Mouse (Mus musculus) neural tube, embryonic 14.5 days (tissue): ENCODE measurements around the gene Kat2a. TPM values are rescaled to one million over a fixed set of nuclear protein-coding genes. Genes with fewer than 3 reads are reported as not detected.

ENCODE experiments used
- ATAC-seq: fragments of 200-750 bp; cut with Nextera tagmentation; 2 replicates; pipeline ENCODE4 v1.8.0; 2017; ENCODE audit warnings: low read depth, mild to moderate bottlenecking, moderate TSS enrichment, moderate library complexity
- H3K27ac ChIP-seq: fragments of 300-500 bp; sonication (generic); 2 replicates; pipeline ENCODE4 v1.5.1; 2014; ENCODE audit warnings: low read depth, mild to moderate bottlenecking, control low read depth, low read length, moderate library complexity, mixed read lengths
- H3K27me3 ChIP-seq: fragments of 300-500 bp; sonication (generic); 2 replicates; pipeline ENCODE4 v1.6.1; 2014; ENCODE audit warnings: low read length; ENCODE audit not compliant: control insufficient read depth, insufficient read depth
- H3K36me3 ChIP-seq: fragments of 300-500 bp; sonication (generic); 2 replicates; pipeline ENCODE4 v1.6.1; 2014; ENCODE audit warnings: low read length, mixed read lengths; ENCODE audit not compliant: control insufficient read depth, insufficient read depth
- H3K4me1 ChIP-seq: fragments of 300-500 bp; sonication (generic); 2 replicates; pipeline ENCODE4 v1.6.1; 2014; ENCODE audit warnings: low read length; ENCODE audit not compliant: control insufficient read depth, insufficient read depth
- H3K4me2 ChIP-seq: fragments of 300-500 bp; sonication (generic); 2 replicates; pipeline ENCODE4 v1.6.1; 2014; ENCODE audit warnings: mild to moderate bottlenecking, low read depth, low read length, control low read depth
- H3K4me3 ChIP-seq: fragments of 300-500 bp; sonication (generic); 2 replicates; pipeline ENCODE4 v1.5.1; 2014; ENCODE audit warnings: low read depth, low read length, control low read depth, mixed read lengths
- H3K9ac ChIP-seq: fragments of 300-500 bp; sonication (generic); replicated peaks from 2 replicates; pipeline ENCODE4 v1.6.1; 2014; ENCODE audit warnings: low read depth, mild to moderate bottlenecking, control low read depth, low read length, mixed read lengths
- H3K9me3 ChIP-seq: fragments of 300-500 bp; sonication (generic); 2 replicates; pipeline ENCODE4 v1.6.1; 2016; ENCODE audit warnings: low read length; ENCODE audit not compliant: control insufficient read depth
- WGBS: fragments of 180-500 bp; shearing (Covaris S2); extraction: QIAGEN DNeasy Blood & Tissue Kit; methylation state at CpG from one replicate; pipeline ENCODE4 v1.1.7; 2014; 5-methylcytosine and 5-hydroxymethylcytosine counted together
- polyA plus RNA-seq: library from polyadenylated mRNA; unstranded; fragments of >200 nt; fragmentation: Nextera tagmentation; extraction: Ambion mirVana; gene quantifications from 2 replicates; pipeline ENCODE4 v1.2.1, GENCODE M21; 2014

Kat2a gene
- polyA plus RNA-seq, 1 experiment from 2014 or later: 55.3 TPM

DNA sequence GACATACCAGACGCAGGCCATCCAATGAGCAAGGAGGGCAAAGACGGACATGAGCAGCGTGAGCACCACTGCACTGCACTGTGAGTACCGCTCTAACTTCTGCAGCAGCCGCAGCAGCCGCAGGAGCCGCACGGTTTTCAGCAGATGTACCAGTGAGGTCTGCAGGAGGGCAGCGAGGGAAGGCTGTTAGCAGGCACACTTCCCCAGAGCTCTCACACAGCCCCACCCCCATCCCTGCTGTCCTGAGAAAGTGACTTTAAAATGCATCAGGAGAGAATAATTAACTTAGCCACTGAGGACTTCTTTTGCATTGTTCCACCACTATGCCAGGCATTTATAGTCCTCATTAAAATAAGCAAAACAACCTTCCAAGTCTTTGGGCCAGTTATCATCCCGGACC, 40.0 kb upstream of the Kat2a start:
- 17% methylated on average over 10 of the region's 10 CpGs for WGBS
- Histone ChIP-seq H3K27me3 (no peaks in the 10 kb centered on the region), H3K4me3 (no peak overlapping the region), H3K27ac (no peak overlapping the region), H3K9ac (no peak overlapping the region), H3K36me3 (0 out of 2 replicates have a peak, but pooled peaks cover 3% of the 10 kb centered on the region), H3K4me1 (no peaks in the 10 kb centered on the region), H3K9me3 (no peaks in the 10 kb centered on the region), H3K4me2 (no peak overlapping the region)
- ATAC-seq: no peak

DNA sequence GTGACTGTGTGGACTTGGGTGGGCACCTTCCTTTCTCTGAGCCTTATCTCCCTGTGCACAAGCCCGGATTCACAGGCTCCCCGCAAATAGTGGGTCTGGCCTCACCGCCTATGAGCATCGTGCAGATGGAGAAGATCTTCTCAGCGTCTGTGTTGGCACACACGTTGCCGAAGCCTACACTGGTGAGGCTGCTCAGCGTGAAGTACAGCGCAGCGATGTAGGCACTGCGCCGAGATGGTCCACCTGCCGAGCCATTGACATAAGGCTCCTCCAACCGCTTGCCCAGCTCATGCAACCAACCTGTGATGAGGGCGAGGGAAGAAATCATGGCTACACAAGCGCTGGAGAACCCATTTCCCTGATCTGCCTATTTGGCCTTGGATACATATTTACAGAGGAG, 37.9 kb upstream of the Kat2a start:
- Histone ChIP-seq H3K27ac (no peak overlapping the region), H3K4me2 (no peak overlapping the region), H3K36me3 (0 out of 2 replicates have a peak, but pooled peaks cover 3% of the 10 kb centered on the region), H3K4me1 (no peaks in the 10 kb centered on the region), H3K9me3 (no peaks in the 10 kb centered on the region), H3K4me3 (no peak overlapping the region), H3K27me3 (no peaks in the 10 kb centered on the region), H3K9ac (no peak overlapping the region)
- ATAC-seq: no peak
- WGBS: 89% methylated on average over 16 of the region's 16 CpGs

DNA sequence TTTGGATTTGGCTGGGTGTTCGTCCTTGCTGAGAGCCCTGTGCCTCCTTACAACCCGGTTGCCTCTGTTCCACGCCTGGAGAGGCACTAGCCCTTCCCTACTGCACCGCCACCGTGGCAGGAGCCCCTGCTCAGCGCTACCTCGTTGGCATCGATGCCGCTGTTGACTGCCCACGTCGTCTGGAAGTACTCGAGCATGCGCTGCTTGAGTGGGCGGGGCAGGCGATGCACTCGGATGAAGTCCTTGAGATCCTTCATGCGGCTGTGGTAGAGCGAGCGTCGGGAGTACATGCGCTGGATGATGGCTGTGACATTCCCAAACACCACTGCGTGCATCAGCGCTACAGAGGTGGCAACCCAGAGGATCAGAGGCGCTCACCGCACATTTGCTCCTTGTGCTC, 37.2 kb upstream of the Kat2a start:
- Histone ChIP-seq H3K27me3 (no peaks in the 10 kb centered on the region), H3K4me2 (no peak overlapping the region), H3K9me3 (no peaks in the 10 kb centered on the region), H3K4me3 (no peak overlapping the region), H3K36me3 (0 out of 2 replicates have a peak, but pooled peaks cover 3% of the 10 kb centered on the region), H3K9ac (no peak overlapping the region), H3K27ac (no peak overlapping the region), H3K4me1 (no peaks in the 10 kb centered on the region)
- ATAC-seq: no peak
- 53% methylated on average over 25 of the region's 25 CpGs for WGBS

DNA sequence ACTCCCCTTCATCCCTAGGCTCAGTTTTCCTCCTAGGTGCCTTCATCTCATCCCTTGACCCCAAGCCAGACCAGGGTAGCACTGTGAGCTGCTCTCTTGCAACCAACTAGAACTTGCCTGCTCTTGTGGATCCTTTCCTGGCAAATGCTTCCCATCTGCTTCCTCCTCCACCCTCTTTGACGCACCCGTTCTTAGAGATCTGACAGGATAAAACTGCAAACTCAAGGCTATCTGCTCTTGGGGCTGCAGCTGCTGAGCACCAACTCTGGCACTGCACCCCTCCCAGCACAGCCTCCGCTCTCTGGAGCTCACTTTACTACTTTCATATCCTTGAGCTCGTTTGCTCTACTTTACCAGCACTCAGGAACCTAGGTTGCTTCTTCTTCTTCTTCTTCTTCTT, 36.4 kb upstream of the Kat2a start:
- Histone ChIP-seq H3K27ac (no peak overlapping the region), H3K27me3 (no peaks in the 10 kb centered on the region), H3K4me2 (no peak overlapping the region), H3K9ac (no peak overlapping the region), H3K36me3 (0 out of 2 replicates have a peak, but pooled peaks cover 3% of the 10 kb centered on the region), H3K9me3 (no peaks in the 10 kb centered on the region), H3K4me3 (no peak overlapping the region), H3K4me1 (no peaks in the 10 kb centered on the region)
- WGBS: 83% methylated on average over 4 of the region's 4 CpGs
- ATAC-seq: no peak

DNA sequence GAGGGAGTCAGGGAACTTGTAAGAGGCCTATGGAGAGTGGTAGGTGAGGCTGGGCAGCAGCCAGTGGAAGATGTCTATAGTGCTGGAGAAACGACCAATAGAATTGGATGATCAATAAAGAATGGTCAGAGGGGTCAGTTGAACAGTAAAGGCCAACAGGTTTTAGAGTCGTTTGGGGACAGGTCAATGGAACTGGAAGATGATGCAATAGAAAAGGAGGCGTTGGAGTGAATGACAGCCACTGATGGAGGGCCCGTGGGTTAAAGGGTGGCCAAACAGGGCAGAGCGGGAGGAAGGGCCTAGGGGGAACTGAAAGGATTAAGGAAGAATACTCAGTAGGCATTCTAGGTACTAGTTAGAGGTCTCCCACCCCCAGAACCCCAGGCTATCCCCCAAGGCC, 34.8 kb upstream of the Kat2a start:
- Histone ChIP-seq H3K4me3 (no peak overlapping the region), H3K9ac (no peak overlapping the region), H3K36me3 (0 out of 2 replicates have a peak, but pooled peaks cover 3% of the 10 kb centered on the region), H3K27ac (no peak overlapping the region), H3K27me3 (no peaks in the 10 kb centered on the region), H3K4me2 (no peak overlapping the region), H3K9me3 (no peaks in the 10 kb centered on the region), H3K4me1 (no peaks in the 10 kb centered on the region)
- no peak for ATAC-seq
- 68% methylated on average over 5 of the region's 5 CpGs for WGBS

DNA sequence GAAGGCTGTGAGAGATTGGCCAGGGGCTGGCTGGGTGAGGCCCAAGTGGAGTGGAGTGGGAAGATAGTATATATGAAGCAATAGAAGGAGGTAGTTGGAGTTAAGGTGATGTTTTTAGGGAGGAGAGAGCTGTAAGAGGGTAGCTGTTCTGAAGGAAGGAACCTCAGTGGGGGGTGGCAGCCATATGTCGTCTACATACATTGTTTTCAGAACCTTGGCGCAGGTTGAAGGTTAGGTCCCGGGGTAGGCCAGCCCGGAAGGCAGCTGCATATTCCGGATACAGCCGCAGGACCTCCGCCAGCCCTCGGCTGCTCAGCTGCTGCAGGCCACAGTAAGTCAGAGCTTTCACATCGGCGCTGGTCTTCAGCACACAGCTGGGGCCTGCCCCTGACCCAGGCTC, 34.3 kb upstream of the Kat2a start:
- ATAC-seq: no peak
- H3K4me3 ChIP-seq: no peak overlapping the region
- 0 out of 2 replicates have a peak, but pooled peaks cover 6% of the 10 kb centered on the region for H3K36me3 ChIP-seq
- 87% methylated on average over 10 of the region's 10 CpGs for WGBS
- no peak overlapping the region for H3K4me2 ChIP-seq
- no peak overlapping the region for H3K9ac ChIP-seq
- no peaks in the 10 kb centered on the region for H3K9me3 ChIP-seq
- H3K27ac ChIP-seq: no peak overlapping the region
- no peaks in the 10 kb centered on the region for H3K27me3 ChIP-seq
- no peaks in the 10 kb centered on the region for H3K4me1 ChIP-seq

DNA sequence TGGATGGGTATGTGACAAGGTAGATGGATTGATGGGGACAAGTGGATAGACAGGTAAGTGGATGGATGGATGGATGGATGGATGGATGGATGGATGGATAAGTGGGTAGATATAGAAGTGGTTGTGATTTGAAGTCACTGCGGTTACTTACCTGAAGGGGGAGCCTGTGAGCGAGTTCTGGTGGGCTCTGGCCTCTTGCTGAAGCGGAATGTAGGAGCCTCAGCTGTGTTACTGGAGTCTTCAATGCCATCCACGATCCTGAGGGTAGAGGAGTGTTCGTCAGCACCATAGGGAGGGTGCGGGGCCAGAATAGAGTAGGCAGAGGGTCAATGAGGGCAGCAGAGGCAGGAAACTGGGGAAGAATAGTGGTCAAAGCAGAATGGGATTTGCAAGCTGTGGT, 32.8 kb upstream of the Kat2a start:
- ATAC-seq: peak; percentile 72
- Histone ChIP-seq H3K9ac (no peak overlapping the region), H3K27me3 (no peaks in the 10 kb centered on the region), H3K36me3 (0 out of 2 replicates have a peak, but pooled peaks cover 10% of the 10 kb centered on the region), H3K9me3 (no peaks in the 10 kb centered on the region), H3K27ac (no peak overlapping the region), H3K4me3 (no peak overlapping the region), H3K4me2 (no peak overlapping the region), H3K4me1 (no peaks in the 10 kb centered on the region)
- WGBS: 13% methylated on average over 6 of the region's 6 CpGs

DNA sequence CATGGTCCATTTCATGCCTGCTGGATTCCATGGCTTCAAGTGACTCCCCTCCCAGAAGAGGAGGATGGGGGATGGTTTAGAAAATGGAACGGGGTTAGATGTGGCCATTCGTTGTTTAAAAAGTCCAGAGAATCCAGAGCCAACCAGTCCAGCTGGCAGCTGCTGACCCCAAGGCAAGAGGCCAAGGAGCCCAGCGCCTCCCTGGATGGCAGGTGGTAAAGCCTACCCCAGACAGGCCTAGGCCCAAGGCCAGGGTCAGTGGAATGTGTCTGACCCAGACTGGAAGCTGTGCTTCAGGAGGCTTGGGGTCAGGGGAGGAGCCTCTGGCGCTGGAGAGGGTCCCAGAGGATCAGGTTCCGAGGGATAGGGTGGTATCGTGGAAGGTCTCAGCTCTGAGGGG, 29.1 kb upstream of the Kat2a start:
- Histone ChIP-seq H3K9ac (no peak overlapping the region), H3K36me3 (0 out of 2 replicates have a peak, but pooled peaks cover 9% of the 10 kb centered on the region), H3K4me3 (no peak overlapping the region), H3K27ac (no peak overlapping the region), H3K9me3 (no peaks in the 10 kb centered on the region), H3K4me1 (peaks cover 11% of the 10 kb centered on the region), H3K27me3 (no peaks in the 10 kb centered on the region), H3K4me2 (no peak overlapping the region)
- no peak for ATAC-seq
- WGBS: 70% methylated on average over 6 of the region's 6 CpGs

DNA sequence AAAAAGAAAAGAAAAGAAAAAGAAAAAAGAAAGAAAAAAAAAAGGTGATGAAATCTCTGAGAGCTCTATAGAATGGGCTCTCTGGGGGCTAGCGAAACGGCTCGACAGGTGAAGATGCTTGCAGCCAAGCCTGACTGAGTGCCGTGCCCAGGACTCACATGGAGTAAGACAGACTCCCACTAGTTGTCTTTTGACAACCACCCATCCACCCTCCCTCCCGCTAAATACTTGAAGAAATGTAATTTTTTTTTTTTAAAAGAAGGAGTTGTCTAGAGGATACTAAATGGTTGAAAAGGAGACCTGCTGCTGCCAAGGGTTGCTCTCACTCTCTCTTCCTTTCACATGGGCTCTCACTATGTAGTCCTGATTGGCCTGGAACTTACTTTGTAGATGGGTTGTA, 26.5 kb upstream of the Kat2a start:
- H3K4me2 ChIP-seq: peak overlapping the region; percentile 59
- peak overlapping the region; percentile 66 for H3K4me3 ChIP-seq
- peak; percentile 23; the same call in 1 of the 2 replicates for ATAC-seq
- 0 out of 2 replicates have a peak, but pooled peaks cover 9% of the 10 kb centered on the region for H3K36me3 ChIP-seq
- no peaks in the 10 kb centered on the region for H3K27me3 ChIP-seq
- peaks cover 17% of the 10 kb centered on the region for H3K4me1 ChIP-seq
- peak overlapping the region; percentile 43 for H3K9ac ChIP-seq
- H3K27ac ChIP-seq: peak overlapping the region; percentile 75
- no peaks in the 10 kb centered on the region for H3K9me3 ChIP-seq
- WGBS: 19% methylated on average over 5 of the region's 5 CpGs
